Mouse (Mus musculus): ENCODE measurements around the gene Naglu.

DNA sequence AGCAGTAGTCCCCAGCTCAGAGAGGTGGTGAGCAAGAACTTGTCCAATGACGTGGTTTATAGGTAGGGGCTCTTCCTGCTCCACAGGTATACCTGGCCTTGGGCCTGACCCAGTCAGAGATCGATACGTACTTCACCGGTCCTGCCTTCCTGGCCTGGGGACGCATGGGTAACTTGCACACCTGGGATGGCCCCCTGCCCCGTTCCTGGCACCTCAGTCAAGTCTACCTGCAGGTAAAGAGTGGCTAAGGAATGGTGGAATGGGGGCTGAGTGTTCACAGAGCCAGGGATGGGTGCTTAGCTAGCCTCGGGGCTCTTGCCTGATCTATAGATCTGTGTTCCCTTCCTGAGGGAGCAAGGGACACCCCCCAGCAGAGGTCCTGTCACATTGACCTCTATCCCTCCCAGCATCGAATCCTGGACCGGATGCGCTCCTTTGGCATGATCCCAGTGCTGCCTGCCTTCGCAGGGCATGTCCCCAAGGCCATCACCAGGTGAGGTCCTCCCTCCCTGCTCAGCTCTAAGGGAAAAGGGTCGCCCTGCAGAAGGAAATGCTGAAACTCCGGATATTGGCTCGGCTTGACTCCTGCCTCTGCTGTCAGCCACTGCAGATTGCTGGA, 2.1 kb downstream of the Naglu start:
- TF ChIP-seq GATA1 (IDR thresholded peaks at IDR 0.05; ENCODE audit: borderline replicate concordance, low read length) (no peak), FLI1 (IDR thresholded peaks at IDR 0.05; ENCODE audit: low read length) (no peak)
